Mouse (Mus musculus) heart, embryonic 12.5 days (tissue): ENCODE measurements around the gene Pxn. TPM values are rescaled to one million over a fixed set of nuclear protein-coding genes. Genes with fewer than 3 reads are reported as not detected.
"Not testable (repeated sequence)": the region's sequence is repeated elsewhere in the genome, so short reads cannot be mapped to it uniquely, and the experiment has no call there.

Source experiments
- ATAC-seq: fragments of 200-750 bp; cut with Nextera tagmentation; 2 replicates; pipeline ENCODE4 v1.8.0; 2017; ENCODE audit warnings: moderate TSS enrichment, moderate library complexity; ENCODE audit not compliant: insufficient number of reproducible peaks, low FRiP score
- H3K27ac ChIP-seq: fragments of 300-500 bp; sonication (generic); 2 replicates; pipeline ENCODE4 v1.5.1; 2016; ENCODE audit warnings: mild to moderate bottlenecking, moderate library complexity; ENCODE audit not compliant: poor library complexity, severe bottlenecking
- H3K27me3 ChIP-seq: fragments of 300-500 bp; sonication (generic); replicated peaks from 2 replicates; pipeline ENCODE4 v1.6.1; 2016; ENCODE audit warnings: mild to moderate bottlenecking, moderate library complexity
- H3K36me3 ChIP-seq: fragments of 300-500 bp; sonication (generic); 2 replicates; pipeline ENCODE4 v1.6.1; 2016; ENCODE audit warnings: mild to moderate bottlenecking, moderate library complexity
- H3K4me1 ChIP-seq: fragments of 300-500 bp; sonication (generic); replicated peaks from 2 replicates; pipeline ENCODE4 v1.6.1; 2016; ENCODE audit warnings: mild to moderate bottlenecking
- H3K4me2 ChIP-seq: fragments of 300-500 bp; sonication (generic); 2 replicates; pipeline ENCODE4 v1.6.1; 2016; ENCODE audit warnings: mild to moderate bottlenecking, moderate library complexity
- H3K4me3 ChIP-seq: fragments of 300-500 bp; sonication (generic); 2 replicates; pipeline ENCODE4 v1.5.1; 2016; ENCODE audit warnings: mild to moderate bottlenecking
- H3K9ac ChIP-seq: fragments of 300-500 bp; sonication (generic); 2 replicates; pipeline ENCODE4 v1.6.1; 2016; ENCODE audit warnings: mild to moderate bottlenecking, moderate library complexity
- H3K9me3 ChIP-seq: fragments of 300-500 bp; sonication (generic); replicated peaks from 2 replicates; pipeline ENCODE4 v1.6.1; 2016; ENCODE audit warnings: mild to moderate bottlenecking, moderate library complexity
- WGBS: fragments of 180-500 bp; shearing (Covaris S2); methylation state at CpG from one replicate; pipeline ENCODE4 v1.1.7; 2016; 5-methylcytosine and 5-hydroxymethylcytosine counted together
- polyA plus RNA-seq: library from polyadenylated mRNA; unstranded; fragments of >200 nt; fragmentation: Nextera tagmentation; extraction: Ambion mirVana; gene quantifications from 2 replicates; pipeline ENCODE4 v1.2.1, GENCODE M21; 2016

Pxn gene
- polyA plus RNA-seq, 1 experiment from 2014 or later: 41.1 TPM

GRCm38 (mm10) chr5:115498307-115499240, 7.9 kb upstream of the Pxn start:
- no peaks in the 10 kb centered on the region for H3K9me3 ChIP-seq
- H3K4me1 ChIP-seq: peaks cover 8% of the 10 kb centered on the region
- H3K36me3 ChIP-seq: no peaks in the 10 kb centered on the region
- 57% methylated on average over 9 of the region's 9 CpGs for WGBS
- no peak overlapping the region for H3K4me3 ChIP-seq
- no peaks in the 10 kb centered on the region for H3K27me3 ChIP-seq
- H3K4me2 ChIP-seq: no peak overlapping the region
- H3K27ac ChIP-seq: no peak overlapping the region
- no peak overlapping the region; the same call in 1 of the 2 replicates for H3K9ac ChIP-seq
- no peak for ATAC-seq

GRCm38 (mm10) chr5:115500383-115500935, 6.0 kb upstream of the Pxn start:
- WGBS: 78% methylated on average over 12 of the region's 12 CpGs
- ATAC-seq: no peak
- no peak overlapping the region for H3K4me3 ChIP-seq

DNA sequence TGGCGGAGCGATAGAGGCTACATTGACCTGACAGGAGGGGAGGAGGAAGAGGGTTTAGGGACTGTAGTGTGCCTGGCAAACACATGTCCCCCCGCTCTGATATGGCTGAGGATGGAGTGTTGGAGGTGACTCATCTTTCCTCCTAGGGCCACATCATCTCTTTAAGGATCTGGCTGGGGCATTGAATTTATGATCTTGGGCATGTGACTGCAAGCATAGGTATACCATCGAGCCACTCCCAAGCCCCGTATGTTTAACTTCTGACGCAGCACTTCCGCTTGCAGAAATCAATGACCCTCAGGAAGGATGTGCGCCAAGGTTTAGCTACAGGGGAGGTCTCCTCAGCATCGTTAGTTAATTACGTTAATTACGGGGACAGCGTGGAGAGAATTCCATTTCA, 3.4 kb upstream of the Pxn start:
- Histone ChIP-seq H3K4me3 (no peak overlapping the region), H3K4me1 (peaks cover 10% of the 10 kb centered on the region), H3K9me3 (no peaks in the 10 kb centered on the region), H3K27ac (no peak overlapping the region), H3K36me3 (no peaks in the 10 kb centered on the region), H3K27me3 (no peaks in the 10 kb centered on the region), H3K9ac (no peak overlapping the region), H3K4me2 (no peak overlapping the region)
- WGBS: 54% methylated on average over 12 of the region's 12 CpGs
- ATAC-seq: no peak

More at GRCm38 (mm10) chr5:115500383-115500935, 6.0 kb upstream of the Pxn start:
- H3K4me1 ChIP-seq: no peaks in the 10 kb centered on the region
- H3K36me3 ChIP-seq: no peaks in the 10 kb centered on the region
- H3K4me2 ChIP-seq: no peak overlapping the region
- no peak overlapping the region for H3K9ac ChIP-seq
- H3K27ac ChIP-seq: no peak overlapping the region
- H3K27me3 ChIP-seq: no peaks in the 10 kb centered on the region
- no peaks in the 10 kb centered on the region for H3K9me3 ChIP-seq

GRCm38 (mm10) chr5:115505617-115506016, 859 bp upstream of the Pxn start:
- not testable (repeated sequence) for H3K9ac ChIP-seq, H3K4me3 ChIP-seq
- 77% methylated on average over 4 of the region's 4 CpGs for WGBS

GRCm38 (mm10) chr5:115507267-115507980, 948 bp downstream of the Pxn start:
- no peaks in the 10 kb centered on the region for H3K36me3 ChIP-seq
- H3K4me2 ChIP-seq: peak overlapping the region; percentile 90
- peak overlapping the region; percentile 95 for H3K9ac ChIP-seq
- H3K27ac ChIP-seq: peak overlapping the region; percentile 41; the same call in 1 of the 2 replicates
- H3K9me3 ChIP-seq: no peaks in the 10 kb centered on the region
- no peaks in the 10 kb centered on the region for H3K27me3 ChIP-seq
- peaks cover 42% of the 10 kb centered on the region for H3K4me1 ChIP-seq
- WGBS: 19% methylated on average over 12 of the region's 12 CpGs
- ATAC-seq: 0 out of 2 replicates have a peak, but pooled peaks have one; percentile 15
- H3K4me3 ChIP-seq: peak overlapping the region; percentile 97

More at GRCm38 (mm10) chr5:115505617-115506016, 859 bp upstream of the Pxn start:
- not testable (repeated sequence) for H3K36me3 ChIP-seq, ATAC-seq, H3K27ac ChIP-seq, H3K9me3 ChIP-seq, H3K27me3 ChIP-seq, H3K4me2 ChIP-seq
- peaks cover 36% of the 10 kb centered on the region for H3K4me1 ChIP-seq

GRCm38 (mm10) chr5:115507981-115508858, 1.7 kb downstream of the Pxn start:
- Histone ChIP-seq H3K9ac (peak overlapping the region; percentile 95), H3K4me2 (peak overlapping the region; percentile 90), H3K27ac (peak overlapping the region; percentile 7; the same call in 1 of the 2 replicates), H3K4me1 (peaks cover 42% of the 10 kb centered on the region), H3K36me3 (peaks cover 5% of the 10 kb centered on the region; the same call in 1 of the 2 replicates), H3K4me3 (peak overlapping the region; percentile 97), H3K9me3 (no peaks in the 10 kb centered on the region), H3K27me3 (no peaks in the 10 kb centered on the region)
- 48% methylated on average over 18 of the region's 18 CpGs for WGBS
- no peak for ATAC-seq

DNA sequence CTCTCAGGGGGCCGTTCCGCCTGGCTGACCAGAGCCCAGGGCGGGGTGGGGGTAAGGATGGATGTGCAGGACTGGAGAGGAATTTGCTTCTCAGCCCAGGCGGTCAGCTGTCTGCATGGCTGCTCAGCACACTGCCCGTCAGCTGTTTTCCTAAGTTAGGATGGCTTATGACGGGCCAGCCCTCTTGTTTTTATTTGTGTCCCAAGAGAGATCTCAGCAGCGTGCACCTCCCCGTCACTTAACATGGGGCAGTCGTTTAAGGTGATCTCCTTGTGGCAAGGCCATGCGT, 2.3 kb downstream of the Pxn start:
- no peak for ATAC-seq

DNA sequence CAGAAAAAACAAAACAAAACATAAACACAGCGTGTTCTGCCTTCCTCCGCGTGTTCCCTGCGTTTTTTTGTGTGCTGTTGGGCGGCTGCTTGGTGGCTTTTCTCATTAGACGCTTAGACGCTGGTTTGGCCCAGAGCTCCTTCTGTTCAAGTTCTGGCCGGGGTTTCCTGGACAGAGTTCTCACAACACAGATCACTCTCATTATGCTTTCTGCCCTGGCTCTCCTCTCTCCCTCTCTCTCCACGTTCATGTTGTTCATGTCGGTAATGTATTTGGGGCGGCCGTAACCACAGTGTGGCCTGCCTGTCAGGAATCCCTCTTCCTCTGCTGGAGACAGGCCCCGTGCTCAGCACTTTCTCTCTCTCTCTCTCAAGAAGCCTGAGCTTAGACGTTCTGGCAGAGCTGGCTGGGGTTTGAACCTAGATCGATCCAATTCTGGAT, 2.9 kb downstream of the Pxn start:
- Histone ChIP-seq H3K9me3 (no peaks in the 10 kb centered on the region), H3K9ac (peak overlapping the region; percentile 95), H3K4me1 (peaks cover 48% of the 10 kb centered on the region), H3K27ac (peak overlapping the region; percentile 65), H3K36me3 (peaks cover 5% of the 10 kb centered on the region; the same call in 1 of the 2 replicates), H3K4me3 (peak overlapping the region; percentile 97), H3K4me2 (peak overlapping the region; percentile 90), H3K27me3 (no peaks in the 10 kb centered on the region)
- ATAC-seq: no peak
- WGBS: 42% methylated on average over 15 of the region's 15 CpGs

More for the DNA sequence above, 2.3 kb downstream of the Pxn start:
- 37% methylated on average over 10 of the region's 10 CpGs for WGBS
- Histone ChIP-seq H3K4me1 (peaks cover 42% of the 10 kb centered on the region), H3K27ac (0 out of 2 replicates have a peak overlapping the region, but pooled peaks have one; percentile 7), H3K9ac (peak overlapping the region; percentile 95), H3K4me2 (peak overlapping the region; percentile 90), H3K4me3 (peak overlapping the region; percentile 97), H3K27me3 (no peaks in the 10 kb centered on the region), H3K9me3 (no peaks in the 10 kb centered on the region), H3K36me3 (peaks cover 5% of the 10 kb centered on the region; the same call in 1 of the 2 replicates)

DNA sequence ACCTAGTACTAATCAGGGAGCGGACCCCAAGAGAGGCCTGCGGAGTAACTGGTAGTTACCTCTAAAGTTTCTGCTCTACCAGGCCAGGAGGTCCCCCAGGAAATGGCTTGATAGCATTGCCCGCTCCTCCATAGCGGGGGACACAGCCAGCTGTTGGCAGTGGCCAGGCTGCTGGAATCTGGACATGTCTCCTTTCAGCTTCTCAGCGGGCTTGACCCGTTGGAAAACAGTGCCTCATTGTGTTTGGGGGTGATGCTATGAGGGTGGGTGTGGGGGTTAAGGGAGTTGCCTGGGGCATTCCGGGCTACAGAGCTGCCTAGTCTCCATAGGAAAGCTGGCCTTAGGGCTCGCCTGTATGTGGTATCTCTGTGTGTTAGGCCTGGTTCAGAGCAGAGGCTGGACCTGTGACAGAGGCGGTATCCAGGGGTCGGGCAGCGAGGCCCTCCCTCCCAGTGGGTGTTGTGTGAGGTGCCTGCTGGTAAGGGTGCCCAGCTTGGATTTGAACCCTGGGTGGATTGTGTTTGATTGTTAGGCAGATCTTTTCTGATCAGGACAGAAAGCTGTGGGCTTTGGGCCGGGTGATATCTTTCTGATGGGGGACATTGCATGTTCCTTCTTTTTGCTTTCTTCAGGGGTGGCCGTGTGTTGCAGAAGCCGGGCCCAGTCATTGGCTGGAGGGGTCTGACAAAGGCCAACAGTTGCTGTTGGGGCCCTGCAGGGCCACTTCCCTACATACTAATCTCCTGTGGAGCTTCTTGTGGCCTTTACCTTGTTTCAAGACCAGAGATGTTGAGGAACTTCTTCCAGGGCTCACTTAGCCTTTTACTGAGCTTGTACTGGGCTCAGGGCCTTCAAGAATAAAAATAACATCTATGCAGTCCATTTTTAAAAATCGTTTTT, 3.6 kb downstream of the Pxn start:
- ATAC-seq: no peak
- Histone ChIP-seq H3K9me3 (no peaks in the 10 kb centered on the region), H3K27ac (peak overlapping the region; percentile 65), H3K4me1 (peaks cover 54% of the 10 kb centered on the region), H3K9ac (peak overlapping the region; percentile 95), H3K27me3 (no peaks in the 10 kb centered on the region), H3K36me3 (peaks cover 5% of the 10 kb centered on the region; the same call in 1 of the 2 replicates), H3K4me3 (peak overlapping the region; percentile 97; the same call in 1 of the 2 replicates), H3K4me2 (peak overlapping the region; percentile 90)
- 58% methylated on average over 15 of the region's 15 CpGs for WGBS
